Mouse (Mus musculus): ENCODE data around the gene Taar2. TPM values are rescaled to one million over a fixed set of nuclear protein-coding genes. Genes with fewer than 3 reads are reported as not detected.

Gene Taar2
- polyA plus RNA-seq, 1 experiment, result not detected

DNA sequence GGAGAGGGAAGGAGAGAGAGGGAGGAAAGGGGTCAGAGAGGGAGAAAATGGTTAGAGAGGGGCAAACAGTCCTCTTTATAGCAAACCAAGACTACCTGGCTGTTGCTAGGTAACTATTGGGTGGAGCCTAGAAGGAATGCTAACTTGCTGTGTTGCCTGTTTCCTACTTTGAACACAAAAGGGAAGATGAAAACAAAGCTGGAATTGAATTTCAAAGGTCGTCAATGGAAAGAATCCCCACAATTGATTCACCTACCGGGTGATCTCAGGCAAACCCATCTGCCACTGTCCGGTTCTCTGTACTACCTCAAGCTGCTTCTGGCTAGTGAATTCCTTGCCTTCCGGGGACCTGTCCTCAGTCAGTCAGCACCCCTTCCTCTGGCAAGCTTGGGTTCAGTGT is 39.6 kb downstream of the Taar2 start:
- TF ChIP-seq CTCF (IDR thresholded peaks at IDR 0.05; ENCODE audit: extremely low read depth, insufficient read depth, low read length), result no peak
- TF ChIP-seq POLR2A (IDR thresholded peaks at IDR 0.05; ENCODE audit: extremely low read depth, insufficient read depth, low read length), result no peak
- H3K4me3 ChIP-seq (ENCODE audit: insufficient read depth, low read length), result no peak overlapping the region
- H3K27ac ChIP-seq (ENCODE audit: insufficient read depth, low read length), result no peak overlapping the region
- no peaks in the 10 kb centered on the region for H3K4me1 ChIP-seq (ENCODE audit: control insufficient read depth, insufficient read depth, low read length)

DNA sequence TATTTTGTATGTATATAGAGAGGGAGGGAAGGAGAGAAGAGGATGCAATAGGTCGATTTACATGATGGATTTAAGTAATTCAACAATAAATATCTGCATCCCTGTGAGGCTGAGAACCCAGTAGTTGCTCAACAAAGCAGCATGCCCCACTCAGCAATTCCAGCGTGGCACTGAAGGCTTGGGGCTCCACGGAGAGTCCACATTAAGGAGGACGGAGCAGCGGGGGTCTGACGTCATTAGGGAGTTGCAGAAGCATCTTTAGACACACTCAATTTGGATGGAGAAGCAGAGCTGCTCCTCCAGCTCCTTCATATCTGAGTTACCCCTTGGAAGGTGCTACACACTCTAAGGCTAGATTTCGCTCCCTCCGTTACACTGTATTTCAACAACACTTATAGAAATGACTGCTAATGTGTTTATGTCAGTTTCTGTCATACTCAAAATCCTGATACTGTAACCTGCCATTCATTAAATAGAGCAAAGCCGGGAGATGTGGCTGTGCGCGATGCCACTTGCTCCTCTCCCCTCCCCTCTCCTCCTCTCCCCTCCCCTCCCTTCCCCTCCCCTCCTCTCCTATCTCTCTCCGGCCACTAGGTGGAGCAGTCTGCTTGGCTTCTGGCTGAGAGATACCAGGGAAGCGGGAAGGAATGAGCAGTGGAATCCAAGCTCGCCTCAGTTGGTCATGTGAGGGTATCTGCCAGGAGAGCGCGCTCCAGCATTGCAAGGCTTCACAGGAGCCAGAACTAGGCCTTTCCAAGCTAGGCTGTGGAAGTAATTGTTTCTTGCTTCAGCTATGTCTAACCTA is 40.7 kb downstream of the Taar2 start:
- no peaks in the 10 kb centered on the region for H3K4me1 ChIP-seq (ENCODE audit: control insufficient read depth, insufficient read depth, low read length)
- no peak overlapping the region for H3K4me3 ChIP-seq (ENCODE audit: insufficient read depth, low read length)
- no peak overlapping the region for H3K27ac ChIP-seq (ENCODE audit: insufficient read depth, low read length)
- TF ChIP-seq POLR2A (IDR thresholded peaks at IDR 0.05; ENCODE audit: extremely low read depth, insufficient read depth, low read length) (no peak), CTCF (IDR thresholded peaks at IDR 0.05; ENCODE audit: extremely low read depth, insufficient read depth, low read length) (peak; percentile 70)

DNA sequence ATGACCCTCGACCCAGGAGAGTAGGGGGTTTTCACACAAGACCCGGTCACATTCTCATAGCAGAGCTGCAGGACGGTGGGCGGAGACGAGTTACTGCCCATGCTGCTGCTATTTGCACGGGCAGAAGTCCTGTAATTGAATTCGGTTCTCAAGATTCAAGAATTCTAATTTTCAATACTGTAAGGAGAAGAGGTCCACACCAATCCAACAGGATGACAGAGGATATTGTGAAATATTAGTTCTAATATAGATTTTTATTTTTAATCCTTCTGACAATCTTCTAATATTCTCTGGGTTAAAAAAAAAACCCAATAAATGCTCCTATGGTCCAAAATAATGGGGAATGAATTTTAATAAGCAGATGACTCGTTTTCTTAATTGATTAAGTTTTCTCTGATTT is 47.2 kb downstream of the Taar2 start, which contains the start of gene Taar6:
TSS of gene Taar6 (minus strand) at position 101 of the 400 bp plus-strand sequence.
- Histone ChIP-seq H3K27ac (ENCODE audit: insufficient read depth, low read length) (no peak within 1 kb of the TSS), H3K4me1 (ENCODE audit: control insufficient read depth, insufficient read depth, low read length) (no peaks in the 10 kb centered on the region), H3K4me3 (ENCODE audit: insufficient read depth, low read length) (no peak within 1 kb of the TSS)
- no peak for TF ChIP-seq CTCF (IDR thresholded peaks at IDR 0.05; ENCODE audit: extremely low read depth, insufficient read depth, low read length)
- TF ChIP-seq POLR2A (IDR thresholded peaks at IDR 0.05; ENCODE audit: extremely low read depth, insufficient read depth, low read length), result no peak

DNA sequence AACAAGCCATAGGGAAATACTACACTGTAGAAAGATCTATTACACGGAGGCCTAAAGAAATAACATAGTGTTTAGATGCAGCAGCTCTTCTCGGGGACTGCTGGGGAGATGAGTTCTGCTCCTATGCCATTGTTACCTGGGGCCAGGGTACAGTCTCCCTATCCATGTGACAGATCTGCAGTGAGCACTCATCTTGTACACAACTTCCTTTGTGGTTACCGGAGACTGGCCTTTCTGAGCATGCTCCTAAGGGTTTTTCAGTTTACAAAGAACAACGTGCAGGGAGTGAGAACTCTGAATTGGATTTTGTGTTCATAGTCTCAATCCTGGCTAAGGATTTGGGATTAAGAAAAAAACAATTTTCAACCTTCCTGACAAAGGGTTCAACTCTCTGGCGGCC is 48.0 kb downstream of the Taar2 start:
- TF ChIP-seq POLR2A (IDR thresholded peaks at IDR 0.05; ENCODE audit: extremely low read depth, insufficient read depth, low read length) (no peak), CTCF (IDR thresholded peaks at IDR 0.05; ENCODE audit: extremely low read depth, insufficient read depth, low read length) (no peak)
- no peaks in the 10 kb centered on the region for H3K4me1 ChIP-seq (ENCODE audit: control insufficient read depth, insufficient read depth, low read length)
- no peak overlapping the region for H3K4me3 ChIP-seq (ENCODE audit: insufficient read depth, low read length)
- no peak overlapping the region for H3K27ac ChIP-seq (ENCODE audit: insufficient read depth, low read length)

Other genes with a start within 250 kb of the Taar2 start
- gene Rps12, start 151.3 kb upstream of the Taar2 start, polyA plus RNA-seq (2012; rRNA removed), result 1,194 and 1,252 TPM in 2 replicates
- 19.3 and 21.4 TPM in 2 replicates for gene Slc18b1, start 141.6 kb upstream of the Taar2 start, polyA plus RNA-seq (2012; rRNA removed)
- gene Vnn3, start 87.1 kb upstream of the Taar2 start, polyA plus RNA-seq (2012; rRNA removed), result 0.09 TPM in 1 of 2 replicates, not detected in the other
- gene Vnn1, start 43.9 kb upstream of the Taar2 start, polyA plus RNA-seq (2012; rRNA removed), result 0.28 and 0.88 TPM in 2 replicates
- gene Taar1, start 18.2 kb upstream of the Taar2 start, polyA plus RNA-seq (2012; rRNA removed), result not detected in 2 replicates
- not detected in 2 replicates for gene Taar3, start 11.0 kb downstream of the Taar2 start, polyA plus RNA-seq (2012; rRNA removed)
- gene Taar4, start 21.9 kb downstream of the Taar2 start, polyA plus RNA-seq (2012; rRNA removed), result not detected in 2 replicates
- not detected in 2 replicates for gene Taar5, start 32.1 kb downstream of the Taar2 start, polyA plus RNA-seq (2012; rRNA removed)
- gene Taar6, start 47.1 kb downstream of the Taar2 start, polyA plus RNA-seq (2012; rRNA removed), result not detected in 2 replicates
- gene Taar7a, start 54.9 kb downstream of the Taar2 start, polyA plus RNA-seq (2012; rRNA removed), result not detected in 2 replicates
- gene Taar7b, start 61.4 kb downstream of the Taar2 start, polyA plus RNA-seq (2012; rRNA removed), result not detected in 2 replicates
- gene Taar7d, start 88.7 kb downstream of the Taar2 start, polyA plus RNA-seq (2012; rRNA removed), result not detected in 2 replicates
- not detected in 2 replicates for gene Taar7e, start 99.0 kb downstream of the Taar2 start, polyA plus RNA-seq (2012; rRNA removed)
- not detected in 2 replicates for gene Taar7f, start 110.9 kb downstream of the Taar2 start, polyA plus RNA-seq (2012; rRNA removed)
- gene Taar8a, start 137.9 kb downstream of the Taar2 start, polyA plus RNA-seq (2012; rRNA removed), result not detected in 2 replicates
- not detected in 2 replicates for gene Taar8b, start 153.7 kb downstream of the Taar2 start, polyA plus RNA-seq (2012; rRNA removed)
- gene Taar8c, start 163.3 kb downstream of the Taar2 start, polyA plus RNA-seq (2012; rRNA removed), result not detected in 2 replicates
- gene Taar9, start 171.0 kb downstream of the Taar2 start, polyA plus RNA-seq (2012; rRNA removed), result not detected in 2 replicates
- gene Stx7, start 210.7 kb downstream of the Taar2 start, polyA plus RNA-seq (2012; rRNA removed), result 143 and 154 TPM in 2 replicates

All from cortical plate, adult 2 months (tissue).